Mouse (Mus musculus): ENCODE data around the gene Fam161a. TPM values are rescaled to one million over a fixed set of nuclear protein-coding genes. Genes with fewer than 3 reads are reported as not detected.

Gene Fam161a
- 1 to 10 TPM; 2.6 to 3.4 (median 3.1) TPM for total RNA-seq (2022)

GRCm38 (mm10) chr11:23007481-23008180, at the start of gene Fam161a:
Fam161a (plus strand) TSS chr11:23007531.
- peak; percentile 47 to 69 for DNase-seq (ENCODE audit: low spot score in 2 of 2)

GRCm38 (mm10) chr11:22957791-22958374, 49.4 kb upstream of the Fam161a start:
- DNase-seq (ENCODE audit: low spot score in 2 of 2) = no peak

GRCm38 (mm10) chr11:22962101-22962500, 45.2 kb upstream of the Fam161a start:
- DNase-seq (ENCODE audit: low spot score in 2 of 2) = no peak

- no peak for DNase-seq (ENCODE audit: low spot score in 2 of 2)
Observed at GRCm38 (mm10) chr11:22964401-22964800, 42.9 kb upstream of the Fam161a start.

- DNase-seq (ENCODE audit: low spot score in 2 of 2) = no peak
Observed at GRCm38 (mm10) chr11:22965503-22965902, 41.8 kb upstream of the Fam161a start.

GRCm38 (mm10) chr11:22969486-22969885, 37.8 kb upstream of the Fam161a start:
- no peak for DNase-seq (ENCODE audit: low spot score in 2 of 2)

- DNase-seq (ENCODE audit: low spot score in 2 of 2) = no peak
Observed at GRCm38 (mm10) chr11:22970546-22970945, 36.8 kb upstream of the Fam161a start.

GRCm38 (mm10) chr11:22971835-22972709, 35.3 kb upstream of the Fam161a start, which contains the start of gene Zrsr1:
Zrsr1 (plus strand) TSS chr11:22972005.
- DNase-seq (ENCODE audit: low spot score in 2 of 2) = peak; percentile 21 to 44

GRCm38 (mm10) chr11:22972746-22973526, 34.4 kb upstream of the Fam161a start:
- peak; percentile 58 to 70 for DNase-seq (ENCODE audit: low spot score in 2 of 2)

- DNase-seq (ENCODE audit: low spot score in 2 of 2) = no peak
Observed at GRCm38 (mm10) chr11:22973599-22973998, 33.7 kb upstream of the Fam161a start.

GRCm38 (mm10) chr11:22978215-22978614, 29.1 kb upstream of the Fam161a start:
- no peak for DNase-seq (ENCODE audit: low spot score in 2 of 2)

GRCm38 (mm10) chr11:22978711-22979110, 28.6 kb upstream of the Fam161a start:
- no peak for DNase-seq (ENCODE audit: low spot score in 2 of 2)

- no peak for DNase-seq (ENCODE audit: low spot score in 2 of 2)
Observed at GRCm38 (mm10) chr11:22979221-22979620, 28.1 kb upstream of the Fam161a start.

GRCm38 (mm10) chr11:22981041-22981440, 26.3 kb upstream of the Fam161a start:
- no peak for DNase-seq (ENCODE audit: low spot score in 2 of 2)

GRCm38 (mm10) chr11:22981543-22981950, 25.8 kb upstream of the Fam161a start:
- no peak for DNase-seq (ENCODE audit: low spot score in 2 of 2)

- DNase-seq (ENCODE audit: low spot score in 2 of 2) = peak; percentile 92 to 93
Observed at GRCm38 (mm10) chr11:22981984-22982757, 25.2 kb upstream of the Fam161a start, which contains the start of the genes Gm28048 and Commd1. Gm28048 (minus strand) TSS chr11:22982090. Commd1 (minus strand) TSS chr11:22982382.

- no peak for DNase-seq (ENCODE audit: low spot score in 2 of 2)
Observed at GRCm38 (mm10) chr11:22982846-22983245, 24.5 kb upstream of the Fam161a start.

- no peak for DNase-seq (ENCODE audit: low spot score in 2 of 2)
Observed at GRCm38 (mm10) chr11:22985510-22985909, 21.8 kb upstream of the Fam161a start.

- DNase-seq (ENCODE audit: low spot score in 2 of 2) = no peak
Observed at GRCm38 (mm10) chr11:22987357-22987756, 20.0 kb upstream of the Fam161a start.

- no peak for DNase-seq (ENCODE audit: low spot score in 2 of 2)
Observed at GRCm38 (mm10) chr11:22989786-22990185, 17.5 kb upstream of the Fam161a start.
